Mouse (Mus musculus) midbrain, embryonic 12.5 days (tissue): Measurements from ENCODE around the gene Krt15. TPM values are rescaled to one million over a fixed set of nuclear protein-coding genes. Genes with fewer than 3 reads are reported as not detected.
A peak's percentile ranks its signal among the peaks of the same experiment; 100 is the strongest.

ENCODE experiments used
- ATAC-seq: fragments of 200-750 bp; cut with Nextera tagmentation; 2 replicates; pipeline ENCODE4 v1.8.0; 2017; ENCODE audit warnings: low read depth, moderate TSS enrichment, moderate library complexity; ENCODE audit not compliant: low FRiP score
- H3K27ac ChIP-seq: fragments of 300-500 bp; sonication (generic); replicated peaks from 2 replicates; pipeline ENCODE4 v1.5.1; 2016; ENCODE audit warnings: mild to moderate bottlenecking
- H3K27me3 ChIP-seq: fragments of 300-500 bp; sonication (generic); 2 replicates; pipeline ENCODE4 v1.6.1; 2016; ENCODE audit warnings: mild to moderate bottlenecking
- H3K36me3 ChIP-seq: fragments of 300-500 bp; sonication (generic); 2 replicates; pipeline ENCODE4 v1.6.1; 2016
- H3K4me1 ChIP-seq: fragments of 300-500 bp; sonication (generic); 2 replicates; pipeline ENCODE4 v1.6.1; 2016
- H3K4me2 ChIP-seq: fragments of 300-500 bp; sonication (generic); replicated peaks from 2 replicates; pipeline ENCODE4 v1.6.1; 2016; ENCODE audit warnings: mild to moderate bottlenecking, moderate library complexity
- H3K4me3 ChIP-seq: fragments of 300-500 bp; sonication (generic); 2 replicates; pipeline ENCODE4 v1.5.1; 2016; ENCODE audit warnings: mild to moderate bottlenecking
- H3K9ac ChIP-seq: fragments of 300-500 bp; sonication (generic); replicated peaks from 2 replicates; pipeline ENCODE4 v1.6.1; 2016; ENCODE audit warnings: mild to moderate bottlenecking, moderate library complexity
- H3K9me3 ChIP-seq: fragments of 300-500 bp; sonication (generic); 2 replicates; pipeline ENCODE4 v1.6.1; 2016; ENCODE audit warnings: mild to moderate bottlenecking
- WGBS: fragments of 180-500 bp; shearing (Covaris S2); methylation state at CpG from one replicate; pipeline ENCODE4 v1.1.7; 2016; 5-methylcytosine and 5-hydroxymethylcytosine counted together
- polyA plus RNA-seq: library from polyadenylated mRNA; unstranded; fragments of >200 nt; fragmentation: Nextera tagmentation; extraction: Ambion mirVana; gene quantifications from 2 replicates; pipeline ENCODE4 v1.2.1, GENCODE M21; 2016

Gene Krt15
- 5.9 and 7.8 TPM in 2 replicates for polyA plus RNA-seq

DNA sequence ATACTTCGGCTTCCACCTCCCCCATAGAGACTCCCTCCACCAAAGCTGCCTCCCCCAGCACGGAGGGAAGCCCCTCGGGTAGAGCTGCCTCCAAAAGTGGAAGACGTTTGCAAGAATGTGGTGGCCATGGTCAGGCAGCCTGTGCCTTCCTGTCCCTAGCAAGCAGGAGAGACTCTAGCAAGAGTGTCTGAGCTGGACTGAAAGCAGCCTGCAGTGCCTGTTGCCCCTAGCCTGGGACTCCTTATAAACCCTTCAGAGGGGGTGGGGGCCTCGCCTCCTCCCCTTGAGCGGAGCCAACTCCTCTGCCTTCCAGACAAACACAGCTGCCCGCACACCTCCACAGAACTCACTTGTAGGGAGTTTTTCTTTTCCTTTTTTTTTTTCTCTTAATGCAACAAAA is at the start of gene Krt15:
Gene Krt15, minus strand, starts transcription at position 198 of the 400 bp plus-strand sequence.
- Histone ChIP-seq H3K27me3 (peaks cover 26% of the 10 kb centered on the region), H3K9ac (0 out of 2 replicates have a peak within 1 kb of the TSS, but pooled peaks have one; percentile 2), H3K4me1 (peaks cover 22% of the 10 kb centered on the region), H3K36me3 (no peaks in the 10 kb centered on the region), H3K4me3 (no peak within 1 kb of the TSS), H3K4me2 (no peak within 1 kb of the TSS), H3K27ac (no peak within 1 kb of the TSS), H3K9me3 (no peaks in the 10 kb centered on the region)
- WGBS, result 66% methylated on average over 7 of the region's 7 CpGs
- no peak for ATAC-seq

DNA sequence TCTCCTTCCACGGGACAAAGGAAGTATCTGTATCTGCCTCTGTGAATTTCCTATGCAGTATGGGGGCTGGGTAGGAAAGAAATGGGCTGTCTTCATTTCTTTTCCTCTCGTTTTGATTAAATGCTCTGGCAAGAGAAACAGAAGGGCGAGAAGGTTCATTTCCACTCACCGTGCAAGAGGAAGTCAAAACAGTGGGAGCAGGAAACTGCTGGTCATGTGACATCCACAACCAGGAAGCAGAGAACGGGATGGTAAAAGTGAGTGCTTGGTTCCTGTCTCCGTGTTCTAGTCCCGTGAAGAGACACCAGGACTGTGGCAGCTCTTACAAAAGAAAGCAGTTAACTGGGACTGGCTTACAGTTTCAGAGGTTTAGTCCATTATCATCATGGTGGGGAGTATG is 46.0 kb upstream of the Krt15 start:
- no peak overlapping the region for H3K4me2 ChIP-seq
- H3K4me1 ChIP-seq, result no peaks in the 10 kb centered on the region
- no peak overlapping the region for H3K27ac ChIP-seq
- H3K9ac ChIP-seq, result no peak overlapping the region
- H3K9me3 ChIP-seq, result no peaks in the 10 kb centered on the region
- ATAC-seq, result no peak
- H3K36me3 ChIP-seq, result no peaks in the 10 kb centered on the region
- no peak overlapping the region for H3K4me3 ChIP-seq
- H3K27me3 ChIP-seq, result no peaks in the 10 kb centered on the region
- 87% methylated on average over 7 of the region's 7 CpGs for WGBS

DNA sequence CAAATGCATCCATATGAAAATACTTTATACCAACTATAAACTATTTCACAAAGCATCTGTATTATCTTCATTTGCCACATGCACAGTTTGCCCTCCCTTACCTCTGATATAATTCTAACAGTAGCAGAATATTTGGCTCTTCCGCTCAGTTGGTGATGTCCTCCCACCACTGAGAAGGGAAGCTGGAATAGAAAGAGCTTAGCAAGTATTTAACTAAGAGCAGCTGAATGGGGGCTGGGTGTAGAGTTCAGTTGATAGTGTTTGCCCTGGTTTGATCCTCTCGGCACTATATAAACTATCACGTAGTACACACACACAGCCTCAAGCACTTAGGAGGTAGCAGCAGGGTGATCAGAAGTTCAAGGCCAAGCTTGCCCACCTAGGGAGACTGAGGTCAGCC is 43.5 kb upstream of the Krt15 start:
- no peak for ATAC-seq
- no peaks in the 10 kb centered on the region for H3K9me3 ChIP-seq
- H3K27ac ChIP-seq, result no peak overlapping the region
- H3K4me1 ChIP-seq, result no peaks in the 10 kb centered on the region
- H3K36me3 ChIP-seq, result no peaks in the 10 kb centered on the region
- 76% methylated on average over 3 of the region's 3 CpGs for WGBS
- H3K9ac ChIP-seq, result no peak overlapping the region
- H3K4me2 ChIP-seq, result no peak overlapping the region
- H3K27me3 ChIP-seq, result no peaks in the 10 kb centered on the region
- no peak overlapping the region for H3K4me3 ChIP-seq

DNA sequence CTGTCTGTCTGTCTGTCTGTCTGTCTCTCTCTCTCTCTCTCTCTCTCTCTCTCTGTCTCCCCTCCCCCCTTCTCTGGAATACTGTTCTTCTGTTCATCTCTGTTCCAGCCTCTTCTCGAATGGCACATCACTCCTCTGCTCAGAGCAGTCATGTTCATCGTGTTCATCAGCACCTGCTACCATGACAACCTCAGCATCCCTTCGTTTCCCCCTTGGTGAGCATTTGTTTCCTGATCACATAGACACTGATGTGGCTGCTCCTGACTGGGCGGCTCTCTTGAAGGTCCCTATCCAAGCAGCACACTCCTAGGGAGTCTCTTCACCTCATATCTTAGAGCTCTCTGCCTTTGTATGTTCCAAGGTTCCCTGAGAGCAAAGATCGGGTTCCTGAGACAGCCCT is 42.6 kb upstream of the Krt15 start:
- Histone ChIP-seq H3K36me3 (no peaks in the 10 kb centered on the region), H3K4me1 (no peaks in the 10 kb centered on the region), H3K4me2 (no peak overlapping the region), H3K9me3 (no peaks in the 10 kb centered on the region), H3K9ac (no peak overlapping the region), H3K27me3 (no peaks in the 10 kb centered on the region), H3K27ac (no peak overlapping the region), H3K4me3 (no peak overlapping the region)
- ATAC-seq, result no peak
- WGBS, result 82% methylated on average over 5 of the region's 5 CpGs

DNA sequence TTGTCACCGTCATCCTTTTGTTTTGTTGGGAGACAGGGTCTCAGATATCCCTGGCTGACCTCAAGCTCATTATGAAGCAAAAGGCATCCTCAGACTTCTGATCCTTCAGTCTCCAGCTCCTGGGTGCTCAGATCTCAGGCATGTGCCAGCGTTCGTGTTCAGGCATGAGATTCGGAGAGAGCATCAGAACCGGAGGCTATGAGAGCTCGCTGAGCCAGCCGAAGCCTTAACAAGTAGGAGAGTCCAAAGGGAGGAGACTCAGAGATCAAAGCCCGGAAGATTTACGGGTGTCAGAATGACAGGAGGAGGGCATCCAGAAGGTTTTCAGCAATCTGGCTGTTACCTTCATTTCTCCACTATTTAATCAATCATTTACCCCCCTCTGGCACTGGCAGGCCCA is 41.1 kb upstream of the Krt15 start:
- H3K4me2 ChIP-seq, result no peak overlapping the region
- no peak for ATAC-seq
- no peaks in the 10 kb centered on the region for H3K4me1 ChIP-seq
- H3K9ac ChIP-seq, result no peak overlapping the region
- H3K9me3 ChIP-seq, result no peaks in the 10 kb centered on the region
- H3K27ac ChIP-seq, result no peak overlapping the region
- 83% methylated on average over 9 of the region's 9 CpGs for WGBS
- no peak overlapping the region for H3K4me3 ChIP-seq
- H3K36me3 ChIP-seq, result no peaks in the 10 kb centered on the region
- no peaks in the 10 kb centered on the region for H3K27me3 ChIP-seq

DNA sequence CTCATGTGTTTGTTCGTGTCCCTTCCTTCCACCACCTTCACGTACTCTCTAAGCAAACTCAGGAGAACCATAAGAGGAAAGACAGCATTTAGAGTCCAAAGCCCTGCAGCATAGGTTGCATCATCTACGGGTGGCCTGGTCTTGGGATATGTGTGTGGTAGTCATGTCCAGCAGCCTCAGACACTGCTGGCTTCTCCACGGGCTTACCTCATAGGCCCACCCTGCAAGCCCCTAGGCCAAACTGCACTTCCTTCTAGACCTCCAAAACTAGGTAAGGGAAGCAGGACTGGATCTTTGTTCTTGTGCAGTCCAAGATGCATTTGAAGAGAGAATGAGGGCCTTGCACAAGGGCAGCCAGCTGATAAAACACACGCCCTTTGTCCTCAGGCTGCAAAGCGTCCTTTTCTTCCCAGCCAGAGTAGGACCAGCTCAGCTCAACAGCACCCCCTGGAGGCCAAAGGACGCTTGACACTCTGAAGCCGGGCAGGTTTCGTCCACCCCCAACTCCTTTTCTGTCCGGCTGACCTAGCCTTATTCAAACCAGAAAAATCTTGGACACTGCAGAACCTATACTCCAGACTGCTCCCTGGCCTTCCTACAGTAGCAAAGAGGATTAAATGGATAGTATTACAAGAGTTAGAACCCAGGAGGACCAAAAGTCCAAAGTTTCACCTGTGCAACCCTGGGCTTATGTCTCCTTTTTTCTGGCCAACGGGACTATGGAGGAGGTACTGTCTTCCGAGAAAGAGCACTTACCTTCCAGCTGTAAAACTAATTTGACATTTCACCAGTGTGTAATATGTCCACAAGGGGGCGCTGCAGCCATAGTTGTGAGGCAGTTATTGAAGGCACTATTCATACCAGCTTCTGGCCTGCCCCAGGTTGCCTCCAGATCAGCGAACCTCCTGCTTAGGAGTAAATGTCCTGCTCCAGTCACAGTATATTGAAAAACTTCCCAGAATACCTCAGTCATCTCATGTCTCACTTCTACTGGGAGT is 33.3 kb upstream of the Krt15 start:
- peak; percentile 23; the same call in 1 of the 2 replicates for ATAC-seq
- WGBS, result 33% methylated on average over 14 of the region's 14 CpGs
- Histone ChIP-seq H3K9ac (no peak overlapping the region), H3K4me3 (no peak overlapping the region), H3K27ac (no peak overlapping the region), H3K27me3 (no peaks in the 10 kb centered on the region), H3K9me3 (no peaks in the 10 kb centered on the region), H3K4me1 (no peaks in the 10 kb centered on the region), H3K36me3 (no peaks in the 10 kb centered on the region), H3K4me2 (0 out of 2 replicates have a peak overlapping the region, but pooled peaks have one; percentile 11)

DNA sequence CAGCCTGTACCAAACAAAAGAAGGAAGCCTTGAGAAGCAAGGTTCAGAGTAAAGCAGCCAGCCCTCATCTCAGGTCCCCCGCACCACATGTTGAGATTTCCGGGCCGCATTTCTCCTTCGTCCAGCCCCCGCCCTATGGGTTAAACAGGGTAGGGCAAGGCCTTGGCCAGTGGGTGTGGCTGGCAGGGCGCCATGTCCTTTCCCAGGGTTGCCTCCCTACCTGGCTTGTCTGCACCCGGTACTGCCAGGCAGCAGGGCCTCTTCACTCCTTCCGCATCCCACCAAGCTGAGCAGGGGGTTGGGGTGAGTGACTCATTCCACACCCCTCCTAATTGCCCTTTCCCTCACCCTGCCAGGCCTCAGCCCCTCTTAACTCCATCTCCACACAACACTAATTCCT is 32.3 kb upstream of the Krt15 start:
- no peak for ATAC-seq
- H3K4me3 ChIP-seq, result no peak overlapping the region
- H3K36me3 ChIP-seq, result no peaks in the 10 kb centered on the region
- WGBS, result 86% methylated on average over 8 of the region's 8 CpGs
- H3K9me3 ChIP-seq, result no peaks in the 10 kb centered on the region
- H3K4me2 ChIP-seq, result no peak overlapping the region
- no peak overlapping the region for H3K27ac ChIP-seq
- no peak overlapping the region for H3K9ac ChIP-seq
- no peaks in the 10 kb centered on the region for H3K4me1 ChIP-seq
- no peaks in the 10 kb centered on the region for H3K27me3 ChIP-seq

DNA sequence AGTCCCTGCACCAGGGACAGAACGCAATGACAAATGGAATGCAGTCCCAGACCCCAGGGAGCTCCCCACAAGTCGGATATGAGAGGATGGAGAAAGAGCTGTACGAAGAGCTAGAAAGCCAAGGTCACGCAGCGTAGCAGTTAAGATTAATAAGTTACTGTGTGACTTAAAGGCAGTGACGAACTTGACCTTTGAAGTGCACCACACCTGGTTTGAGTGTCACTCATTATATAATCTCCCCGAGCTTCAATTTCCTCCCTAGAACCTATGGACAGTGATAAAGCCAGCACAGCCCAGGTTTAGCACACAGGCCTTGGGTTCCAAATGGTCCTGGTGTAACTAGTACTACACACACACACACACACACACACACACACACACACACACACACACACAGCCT is 28.7 kb upstream of the Krt15 start:
- no peaks in the 10 kb centered on the region for H3K27me3 ChIP-seq
- H3K4me1 ChIP-seq, result no peaks in the 10 kb centered on the region
- H3K9ac ChIP-seq, result no peak overlapping the region
- H3K4me2 ChIP-seq, result no peak overlapping the region
- ATAC-seq, result no peak
- 68% methylated on average over 7 of the region's 7 CpGs for WGBS
- H3K9me3 ChIP-seq, result no peaks in the 10 kb centered on the region
- no peak overlapping the region for H3K27ac ChIP-seq
- no peaks in the 10 kb centered on the region for H3K36me3 ChIP-seq
- no peak overlapping the region for H3K4me3 ChIP-seq

DNA sequence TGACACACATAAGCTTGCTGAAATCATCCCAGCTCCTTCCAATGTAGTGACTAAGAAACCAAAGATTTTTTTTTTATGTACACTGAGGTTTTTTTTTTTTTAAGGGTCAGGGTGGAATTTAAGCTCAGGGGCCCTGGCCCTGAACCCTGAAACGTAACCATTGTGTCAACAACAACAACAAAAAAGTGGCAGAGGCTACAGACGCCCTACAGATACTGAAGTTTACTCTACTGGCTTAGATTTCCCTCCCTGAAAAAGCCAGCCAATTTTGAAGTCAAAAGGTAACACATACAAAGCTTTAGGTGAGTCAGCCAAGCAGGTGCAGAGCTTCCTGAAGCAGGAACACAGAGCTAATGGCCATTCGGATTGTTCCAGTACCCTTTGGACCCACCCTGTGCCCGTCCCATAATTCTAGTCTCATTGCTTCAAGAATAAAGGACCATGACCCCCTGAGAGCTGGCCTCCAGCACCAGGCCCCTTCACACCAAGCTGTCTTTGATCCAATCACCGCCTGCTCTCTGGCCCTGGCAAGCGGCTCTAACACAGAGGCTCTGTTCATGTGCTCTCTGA is 22.3 kb upstream of the Krt15 start:
- Histone ChIP-seq H3K4me3 (no peak overlapping the region), H3K4me2 (no peak overlapping the region), H3K9ac (no peak overlapping the region), H3K9me3 (no peaks in the 10 kb centered on the region), H3K27me3 (no peaks in the 10 kb centered on the region), H3K4me1 (no peaks in the 10 kb centered on the region), H3K36me3 (no peaks in the 10 kb centered on the region), H3K27ac (no peak overlapping the region)
- WGBS, result 73% methylated on average over 6 of the region's 6 CpGs
- no peak for ATAC-seq

DNA sequence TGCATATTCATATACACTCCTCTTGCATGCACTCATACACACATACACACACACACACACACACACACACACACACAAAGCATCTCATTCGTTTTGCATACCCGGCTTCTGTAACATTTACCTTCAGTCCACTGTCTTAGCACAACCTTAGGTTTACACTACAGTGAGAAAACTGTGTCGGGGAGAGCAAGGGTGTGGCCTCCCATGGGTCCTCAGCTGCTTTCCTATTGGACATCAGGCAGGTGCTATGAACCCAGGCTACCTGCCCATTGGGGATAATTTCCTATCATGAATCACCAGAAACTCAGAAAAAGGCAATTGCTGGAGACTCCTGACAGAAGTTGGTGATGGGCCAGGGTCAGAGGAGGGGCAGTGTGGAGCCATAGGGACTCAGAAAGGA is 21.6 kb upstream of the Krt15 start:
- Histone ChIP-seq H3K27me3 (no peaks in the 10 kb centered on the region), H3K9me3 (no peaks in the 10 kb centered on the region), H3K27ac (no peak overlapping the region), H3K9ac (no peak overlapping the region), H3K4me3 (no peak overlapping the region), H3K4me2 (no peak overlapping the region), H3K36me3 (no peaks in the 10 kb centered on the region), H3K4me1 (no peaks in the 10 kb centered on the region)
- no peak for ATAC-seq
- 87% methylated on average over 3 of the region's 3 CpGs for WGBS

DNA sequence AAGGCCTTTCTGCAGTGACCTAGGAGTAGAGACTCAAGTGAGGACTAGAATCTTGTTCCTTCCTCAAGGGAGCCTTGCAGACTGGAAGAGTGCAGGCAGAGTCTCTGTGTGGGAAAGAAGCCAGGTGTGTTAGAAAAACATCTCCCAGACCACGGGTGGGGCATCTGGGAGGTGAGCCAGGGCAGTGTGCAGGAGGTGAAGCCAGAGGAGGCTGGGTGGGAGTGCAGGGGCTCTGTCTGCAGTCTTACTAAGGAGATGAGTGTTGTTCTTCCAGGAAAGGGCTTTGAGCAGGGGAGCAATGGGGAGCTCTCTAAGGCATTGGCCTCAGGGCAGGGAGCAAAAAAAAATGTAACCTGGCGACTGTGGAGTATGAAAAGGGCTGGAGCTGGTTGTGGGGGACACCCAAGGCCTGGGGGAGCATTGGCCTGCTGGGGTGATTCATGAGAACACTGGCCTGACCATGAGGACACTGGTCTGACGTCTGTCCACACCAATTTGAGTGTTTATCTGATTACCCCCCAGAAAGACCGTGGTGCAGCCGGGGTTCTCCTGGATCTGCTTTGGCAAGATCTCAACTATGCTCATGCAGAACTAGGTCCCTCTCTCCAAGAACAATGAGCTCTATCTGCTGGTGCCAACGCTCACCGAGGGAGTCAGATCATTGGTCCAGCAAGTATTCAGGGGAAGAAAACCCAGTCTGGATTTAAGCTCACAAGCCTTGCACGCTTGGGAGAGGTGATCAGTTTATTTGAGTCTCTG is 19.9 kb upstream of the Krt15 start:
- Histone ChIP-seq H3K9ac (no peak overlapping the region), H3K9me3 (no peaks in the 10 kb centered on the region), H3K4me1 (no peaks in the 10 kb centered on the region), H3K4me2 (no peak overlapping the region), H3K36me3 (no peaks in the 10 kb centered on the region), H3K27ac (no peak overlapping the region), H3K4me3 (no peak overlapping the region), H3K27me3 (no peaks in the 10 kb centered on the region)
- WGBS, result 80% methylated on average over 8 of the region's 8 CpGs
- no peak for ATAC-seq
